Mouse (Mus musculus) lung, embryonic 15.5 days (tissue): ENCODE results near the gene Sirt2. TPM values are rescaled to one million over a fixed set of nuclear protein-coding genes. Genes with fewer than 3 reads are reported as not detected.

Source experiments
- ATAC-seq: fragments of 200-750 bp; cut with Nextera tagmentation; 2 replicates; pipeline ENCODE4 v1.8.0; 2017; ENCODE audit warnings: moderate number of reproducible peaks, borderline replicate concordance; ENCODE audit not compliant: low FRiP score, low TSS enrichment; ENCODE audit errors: extremely low read depth
- H3K27ac ChIP-seq: fragments of 300-500 bp; sonication (generic); 2 replicates; pipeline ENCODE4 v1.5.1; 2015; ENCODE audit warnings: moderate library complexity, mild to moderate bottlenecking, inconsistent platforms
- H3K27me3 ChIP-seq: fragments of 300-500 bp; sonication (generic); 2 replicates; pipeline ENCODE4 v1.6.1; 2015; ENCODE audit warnings: inconsistent platforms
- H3K36me3 ChIP-seq: fragments of 300-500 bp; sonication (generic); 2 replicates; pipeline ENCODE4 v1.6.1; 2015; ENCODE audit warnings: inconsistent platforms
- H3K4me1 ChIP-seq: fragments of 300-500 bp; sonication (generic); 2 replicates; pipeline ENCODE4 v1.6.1; 2015; ENCODE audit warnings: inconsistent platforms
- H3K4me2 ChIP-seq: fragments of 300-500 bp; sonication (generic); 2 replicates; pipeline ENCODE4 v1.6.1; 2015; ENCODE audit warnings: inconsistent platforms, mild to moderate bottlenecking, moderate library complexity
- H3K4me3 ChIP-seq: fragments of 300-500 bp; sonication (generic); 2 replicates; pipeline ENCODE4 v1.5.1; 2015; ENCODE audit warnings: mild to moderate bottlenecking, inconsistent platforms
- H3K9ac ChIP-seq: fragments of 300-500 bp; sonication (generic); 2 replicates; pipeline ENCODE4 v1.6.1; 2015; ENCODE audit warnings: inconsistent platforms
- H3K9me3 ChIP-seq: fragments of 300-500 bp; sonication (generic); 2 replicates; pipeline ENCODE4 v1.6.1; 2016; ENCODE audit warnings: inconsistent platforms
- WGBS: fragments of 180-500 bp; shearing (Covaris S2); methylation state at CpG from one replicate; pipeline ENCODE4 v1.1.7; 2015; 5-methylcytosine and 5-hydroxymethylcytosine counted together
- polyA plus RNA-seq: library from polyadenylated mRNA; unstranded; fragments of >200 nt; fragmentation: Nextera tagmentation; extraction: Ambion mirVana; gene quantifications from 2 replicates; pipeline ENCODE4 v1.2.1, GENCODE M21; 2015

The Sirt2 gene
- polyA plus RNA-seq, 1 experiment from 2014 or later: 65.2 TPM

- no peak overlapping the region for H3K4me3 ChIP-seq
- peaks cover 43% of the 10 kb centered on the region for H3K4me1 ChIP-seq
- peak; percentile 79; the same call in 1 of the 2 replicates for ATAC-seq
- peak overlapping the region; percentile 97 for H3K27ac ChIP-seq
- peak overlapping the region; percentile 39 for H3K4me2 ChIP-seq
- 0 out of 2 replicates have a peak overlapping the region, but pooled peaks have one; percentile 7 for H3K9ac ChIP-seq
- no peaks in the 10 kb centered on the region for H3K36me3 ChIP-seq
- WGBS: 13% methylated on average over 10 of the region's 10 CpGs
- no peaks in the 10 kb centered on the region for H3K27me3 ChIP-seq
- H3K9me3 ChIP-seq: no peaks in the 10 kb centered on the region
Observed at GRCm38 (mm10) chr7:28801901-28802670, 35.6 kb downstream of the Sirt2 start.

- Histone ChIP-seq H3K36me3 (no peaks in the 10 kb centered on the region), H3K27me3 (no peaks in the 10 kb centered on the region), H3K4me1 (peaks cover 49% of the 10 kb centered on the region), H3K4me3 (no peak overlapping the region), H3K4me2 (peak overlapping the region; percentile 39), H3K9me3 (no peaks in the 10 kb centered on the region), H3K27ac (peak overlapping the region; percentile 97), H3K9ac (0 out of 2 replicates have a peak overlapping the region, but pooled peaks have one; percentile 7)
- ATAC-seq: peak; percentile 64
- 9% methylated on average over 10 of the region's 10 CpGs for WGBS
Observed at GRCm38 (mm10) chr7:28802846-28803588, 36.5 kb downstream of the Sirt2 start.

GRCm38 (mm10) chr7:28803756-28804155 lies 37.2 kb downstream of the Sirt2 start:
- Histone ChIP-seq H3K27me3 (no peaks in the 10 kb centered on the region), H3K9me3 (no peaks in the 10 kb centered on the region), H3K4me2 (peak overlapping the region; percentile 39; the same call in 1 of the 2 replicates), H3K4me3 (no peak overlapping the region), H3K9ac (no peak overlapping the region), H3K27ac (peak overlapping the region; percentile 97), H3K36me3 (no peaks in the 10 kb centered on the region), H3K4me1 (peaks cover 53% of the 10 kb centered on the region)
- WGBS: 28% methylated on average over 4 of the region's 4 CpGs
- no peak for ATAC-seq

DNA sequence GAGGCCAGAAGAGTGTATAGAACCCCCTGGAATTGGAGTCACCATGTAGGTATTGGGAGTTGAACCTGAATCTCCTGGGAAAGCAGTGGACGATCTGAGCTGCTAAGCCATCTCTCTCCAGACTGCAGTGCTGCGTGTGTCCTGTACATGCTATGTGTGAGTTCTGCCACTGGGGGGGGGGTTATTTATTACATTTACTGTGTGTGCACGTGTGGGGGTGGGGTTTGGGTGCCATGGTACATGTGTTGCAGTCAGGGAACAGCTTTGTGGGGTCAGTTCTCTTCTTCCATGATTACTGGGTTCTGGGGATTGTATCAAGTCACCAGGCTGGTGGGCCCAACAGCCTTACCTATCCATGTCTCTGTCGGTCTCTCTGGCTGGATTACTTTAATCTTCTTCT lies 40.3 kb downstream of the Sirt2 start:
- Histone ChIP-seq H3K36me3 (peaks cover under 1% of the 10 kb centered on the region; the same call in 1 of the 2 replicates), H3K4me3 (no peak overlapping the region), H3K9ac (no peak overlapping the region), H3K4me1 (peaks cover 43% of the 10 kb centered on the region), H3K27me3 (no peaks in the 10 kb centered on the region), H3K4me2 (no peak overlapping the region), H3K9me3 (no peaks in the 10 kb centered on the region), H3K27ac (no peak overlapping the region)
- ATAC-seq: no peak
- 66% methylated on average over 4 of the region's 4 CpGs for WGBS

GRCm38 (mm10) chr7:28807641-28808220 lies 41.2 kb downstream of the Sirt2 start:
- no peaks in the 10 kb centered on the region for H3K27me3 ChIP-seq
- peak overlapping the region; percentile 91 for H3K9ac ChIP-seq
- no peaks in the 10 kb centered on the region for H3K9me3 ChIP-seq
- H3K4me1 ChIP-seq: peaks cover 43% of the 10 kb centered on the region
- peaks cover 9% of the 10 kb centered on the region for H3K36me3 ChIP-seq
- no peak for ATAC-seq
- peak overlapping the region; percentile 86 for H3K4me2 ChIP-seq
- H3K4me3 ChIP-seq: peak overlapping the region; percentile 89
- H3K27ac ChIP-seq: peak overlapping the region; percentile 100
- WGBS: 34% methylated on average over 8 of the region's 8 CpGs

DNA sequence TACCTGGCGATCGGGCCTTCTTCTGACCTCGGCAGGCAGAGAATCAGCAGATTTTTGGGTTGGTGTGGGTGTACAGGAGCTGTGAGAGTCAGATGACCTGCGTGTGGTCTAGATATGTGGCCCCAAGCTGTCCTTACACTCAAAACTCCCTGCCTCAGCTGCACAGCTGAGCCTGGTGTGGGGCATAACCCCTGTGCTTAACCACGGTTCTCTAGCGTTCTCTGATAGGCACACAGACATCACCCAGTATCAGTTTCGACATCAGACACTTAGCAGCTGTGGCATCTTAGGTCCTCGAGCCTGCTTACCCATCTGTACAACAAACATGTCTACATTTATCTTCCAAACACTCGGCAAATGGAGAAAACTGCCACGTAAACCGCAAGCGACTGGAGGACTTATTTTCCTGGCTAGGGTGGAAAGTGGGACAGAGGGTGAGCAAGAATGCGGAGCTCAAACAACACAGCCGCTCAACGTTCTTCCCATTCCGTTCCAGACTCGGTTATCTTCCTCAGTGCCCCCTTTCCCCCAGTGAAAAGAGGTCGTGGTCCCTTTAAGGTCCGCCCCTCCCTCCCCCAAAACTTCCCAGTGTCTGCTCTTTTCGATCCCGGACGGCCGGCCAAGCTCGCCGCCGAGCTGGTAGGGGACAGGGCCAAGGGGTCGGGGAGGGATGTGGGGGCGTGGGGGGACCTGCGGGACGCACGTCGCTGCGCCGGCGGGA lies 41.8 kb downstream of the Sirt2 start, which contains the start of gene Hnrnpl:
Hnrnpl (plus strand) TSS at position 321 of the 721 bp plus-strand sequence.
- H3K9me3 ChIP-seq: no peaks in the 10 kb centered on the region
- H3K4me2 ChIP-seq: peak within 1 kb of the TSS; percentile 86
- H3K27me3 ChIP-seq: no peaks in the 10 kb centered on the region
- peak within 1 kb of the TSS; percentile 89 for H3K4me3 ChIP-seq
- 1% methylated on average over 35 of the region's 35 CpGs for WGBS
- peak; percentile 16 for ATAC-seq
- peaks cover 43% of the 10 kb centered on the region for H3K4me1 ChIP-seq
- H3K9ac ChIP-seq: peak within 1 kb of the TSS; percentile 91
- H3K36me3 ChIP-seq: peaks cover 16% of the 10 kb centered on the region
- H3K27ac ChIP-seq: peak within 1 kb of the TSS; percentile 100

DNA sequence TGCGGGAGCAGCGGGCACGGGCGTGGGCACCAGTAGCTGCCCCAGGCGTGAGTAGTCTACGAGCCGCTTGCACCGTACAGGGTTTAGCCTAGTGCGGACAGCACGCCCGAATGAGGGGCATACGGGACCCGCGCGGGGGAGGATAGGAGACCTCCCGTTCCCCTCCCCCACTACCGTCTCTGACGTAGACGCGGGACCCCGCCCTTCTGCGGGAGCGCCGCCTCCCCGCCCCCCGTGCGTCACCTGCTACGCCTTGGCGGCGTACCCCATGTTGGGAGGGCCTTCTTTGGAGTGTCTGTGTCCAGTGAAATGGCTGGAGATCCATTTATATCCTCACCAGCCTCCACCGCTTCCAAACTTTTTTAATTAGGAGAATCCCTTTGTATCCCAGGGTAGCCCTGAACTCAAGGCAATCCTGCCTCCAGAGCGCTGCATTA lies 42.4 kb downstream of the Sirt2 start:
- H3K9ac ChIP-seq: peak overlapping the region; percentile 91
- peak overlapping the region; percentile 86 for H3K4me2 ChIP-seq
- H3K27ac ChIP-seq: peak overlapping the region; percentile 100
- ATAC-seq: peak; percentile 74
- peak overlapping the region; percentile 89 for H3K4me3 ChIP-seq
- no peaks in the 10 kb centered on the region for H3K27me3 ChIP-seq
- WGBS: 0% methylated on average over 32 of the region's 32 CpGs
- peaks cover 22% of the 10 kb centered on the region for H3K36me3 ChIP-seq
- no peaks in the 10 kb centered on the region for H3K9me3 ChIP-seq
- H3K4me1 ChIP-seq: peaks cover 43% of the 10 kb centered on the region

GRCm38 (mm10) chr7:28809401-28810089 lies 43.0 kb downstream of the Sirt2 start:
- under 1% methylated on average over 35 of the region's 35 CpGs for WGBS
- Histone ChIP-seq H3K4me3 (peak overlapping the region; percentile 89), H3K27me3 (no peaks in the 10 kb centered on the region), H3K9ac (peak overlapping the region; percentile 91), H3K27ac (peak overlapping the region; percentile 100), H3K36me3 (peaks cover 27% of the 10 kb centered on the region), H3K4me1 (peaks cover 41% of the 10 kb centered on the region), H3K4me2 (peak overlapping the region; percentile 86), H3K9me3 (no peaks in the 10 kb centered on the region)
- 0 out of 2 replicates have a peak, but pooled peaks have one; percentile 4 for ATAC-seq

DNA sequence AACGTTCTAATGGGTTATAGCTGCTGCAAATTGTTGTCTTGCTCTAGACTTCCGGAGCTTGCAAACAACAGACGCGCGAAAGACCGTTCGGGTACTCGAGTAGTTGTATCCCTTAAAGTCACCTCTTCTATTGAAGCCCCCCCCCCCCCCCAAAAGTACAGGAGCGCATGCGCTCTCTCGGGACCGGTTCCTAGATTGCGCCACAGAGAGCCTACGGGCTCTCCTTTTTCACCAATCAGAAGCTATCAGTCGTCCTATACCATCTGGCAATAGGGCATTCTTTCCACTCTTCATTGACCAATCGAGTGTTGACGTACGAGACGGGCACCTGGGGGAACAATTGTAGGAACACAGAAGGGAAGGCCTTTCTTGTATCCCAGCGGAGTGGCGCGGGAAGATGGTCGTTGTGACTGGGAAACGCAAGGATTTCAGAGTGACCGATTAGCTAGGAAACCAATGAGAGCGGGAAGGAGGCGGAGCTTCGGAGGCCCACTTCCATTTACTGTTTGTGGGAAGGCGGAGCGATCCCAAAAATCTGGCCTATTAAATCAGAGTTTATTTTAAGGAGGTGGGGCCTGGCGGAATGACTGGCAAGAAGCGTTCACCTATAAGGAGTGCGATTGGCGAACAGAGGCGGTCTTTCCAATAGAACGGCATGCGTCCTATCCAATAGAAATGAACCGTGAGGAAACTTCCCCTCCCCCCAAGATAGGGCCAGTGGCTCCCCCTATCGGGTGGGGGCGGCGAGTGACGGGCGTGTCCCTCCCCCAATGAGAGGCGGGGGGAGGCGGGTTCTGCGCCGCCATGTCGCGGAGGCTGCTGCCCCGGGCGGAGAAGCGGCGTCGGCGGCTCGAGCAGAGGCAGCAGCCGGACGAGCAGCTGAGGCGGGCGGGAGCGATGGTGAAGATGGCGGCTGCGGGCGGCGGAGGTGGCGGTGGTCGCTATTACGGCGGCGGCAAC lies 43.9 kb downstream of the Sirt2 start:
- under 1% methylated on average over 70 of the region's 70 CpGs for WGBS
- peak overlapping the region; percentile 100 for H3K27ac ChIP-seq
- H3K4me2 ChIP-seq: peak overlapping the region; percentile 86
- H3K9me3 ChIP-seq: no peaks in the 10 kb centered on the region
- H3K9ac ChIP-seq: peak overlapping the region; percentile 91
- ATAC-seq: peak; percentile 92
- H3K27me3 ChIP-seq: no peaks in the 10 kb centered on the region
- H3K36me3 ChIP-seq: peaks cover 36% of the 10 kb centered on the region
- peak overlapping the region; percentile 89 for H3K4me3 ChIP-seq
- peaks cover 45% of the 10 kb centered on the region for H3K4me1 ChIP-seq

- Histone ChIP-seq H3K27ac (peak overlapping the region; percentile 97), H3K9me3 (no peaks in the 10 kb centered on the region), H3K9ac (peak overlapping the region; percentile 91), H3K4me1 (peaks cover 53% of the 10 kb centered on the region), H3K36me3 (peaks cover 44% of the 10 kb centered on the region), H3K4me3 (peak overlapping the region; percentile 67), H3K4me2 (peak overlapping the region; percentile 75), H3K27me3 (no peaks in the 10 kb centered on the region)
- under 1% methylated on average over 39 of the region's 40 CpGs for WGBS
- peak; percentile 45; the same call in 1 of the 2 replicates for ATAC-seq
Observed at GRCm38 (mm10) chr7:28811228-28811627, 44.7 kb downstream of the Sirt2 start.
